Mouse (Mus musculus): ENCODE results near the gene Larp1.

GRCm38 (mm10) chr11:58093021-58093528, 84.2 kb downstream of the Larp1 start, which contains the start of gene Gm12248:
- TF ChIP-seq TAL1 (IDR thresholded peaks at IDR 0.05; ENCODE audit: low read length) (no peak), TCF12 (IDR thresholded peaks at IDR 0.05; ENCODE audit: low read depth, low read length) (peak; percentile 54; the same call in 1 of the 2 replicates), USF1 (IDR thresholded peaks at IDR 0.05; ENCODE audit: low read depth, low read length) (peak; percentile 95), CTCF (IDR thresholded peaks at IDR 0.05 in 2 of 3, conservative IDR thresholded peaks at IDR 0.05 in 1 of 3; ENCODE audit: control insufficient read depth in 1 of 3, insufficient read depth in 1 of 3, low read depth in 2 of 3, low read length in 3 of 3, poor library complexity in 1 of 3, severe bottlenecking in 1 of 3) (no peak), POLR2A (IDR thresholded peaks at IDR 0.05; ENCODE audit: control insufficient read depth in 1 of 2, insufficient read depth in 1 of 2, low read depth in 1 of 2, low read length in 2 of 2, poor library complexity in 1 of 2) (peak in 1 of 2 experiments; percentile 65; a peak in 2 of 4 replicates), BHLHE40 (IDR thresholded peaks at IDR 0.05; ENCODE audit: borderline replicate concordance, low read depth, low read length) (peak; percentile 93)
